Mouse (Mus musculus) heart, adult 11 months (tissue): Measurements from ENCODE around the gene Zfp771.

Experiments
- DNase-seq: peaks from one replicate; pipeline ENCODE4 v3.0.0; 2022

Gene Zfp771

GRCm38 (mm10) chr7:127243870-127244657 lies at the start of gene Zfp771:
Gene Zfp771, plus strand, starts transcription at chr7:127244274.
- peak; percentile 100 for DNase-seq

GRCm38 (mm10) chr7:127194633-127195029 lies 49.4 kb upstream of the Zfp771 start:
- DNase-seq = no peak

GRCm38 (mm10) chr7:127195544-127196295 lies 48.4 kb upstream of the Zfp771 start, which contains the start of gene Cd2bp2:
Gene Cd2bp2, minus strand, starts transcription at chr7:127196050.
- DNase-seq = peak; percentile 99

- DNase-seq = no peak
These were observed 47.6 kb upstream of the Zfp771 start for GRCm38 (mm10) chr7:127196484-127196883.

GRCm38 (mm10) chr7:127206606-127207005 lies 37.5 kb upstream of the Zfp771 start:
- DNase-seq = peak; percentile 93

- DNase-seq = peak; percentile 96
These were observed 36.4 kb upstream of the Zfp771 start for GRCm38 (mm10) chr7:127207374-127208294.

- no peak for DNase-seq
These were observed 35.9 kb upstream of the Zfp771 start, which contains the start of gene Tbc1d10b for GRCm38 (mm10) chr7:127208295-127208552. Gene Tbc1d10b, minus strand, starts transcription at chr7:127208468.

GRCm38 (mm10) chr7:127208553-127209438 lies 35.3 kb upstream of the Zfp771 start, which contains the start of gene Mylpf:
Gene Mylpf, plus strand, starts transcription at chr7:127208890.
- DNase-seq = peak; percentile 100

GRCm38 (mm10) chr7:127209851-127210250 lies 34.2 kb upstream of the Zfp771 start:
- DNase-seq = peak; percentile 89

GRCm38 (mm10) chr7:127210266-127210665 lies 33.8 kb upstream of the Zfp771 start:
- peak; percentile 91 for DNase-seq

- DNase-seq = peak; percentile 84
These were observed 32.9 kb upstream of the Zfp771 start for GRCm38 (mm10) chr7:127211014-127211745.

- DNase-seq = peak; percentile 89
These were observed 31.4 kb upstream of the Zfp771 start for GRCm38 (mm10) chr7:127212432-127213250.

GRCm38 (mm10) chr7:127213485-127213884 lies 30.6 kb upstream of the Zfp771 start:
- no peak for DNase-seq

- DNase-seq = no peak
These were observed 30.1 kb upstream of the Zfp771 start for GRCm38 (mm10) chr7:127213930-127214329.

GRCm38 (mm10) chr7:127214521-127214920 lies 29.6 kb upstream of the Zfp771 start:
- DNase-seq = peak; percentile 94

GRCm38 (mm10) chr7:127214981-127215871 lies 28.8 kb upstream of the Zfp771 start:
- peak; percentile 96 for DNase-seq

- no peak for DNase-seq
These were observed 27.8 kb upstream of the Zfp771 start for GRCm38 (mm10) chr7:127216307-127216706.

GRCm38 (mm10) chr7:127217475-127217874 lies 26.6 kb upstream of the Zfp771 start:
- DNase-seq = peak; percentile 81
